Mouse (Mus musculus) thymus, postnatal 4 days (tissue): ENCODE measurements at regions not wholly inside any gene's neighbourhood (a gene's known extent, or its start where the extent isn't known, plus 50 kb on each side); places are given as distances from the start of the nearest gene placed in this dataset.

ENCODE experiments used
- DNase-seq: peaks from one replicate; pipeline ENCODE4 v3.0.0; 2021

DNA sequence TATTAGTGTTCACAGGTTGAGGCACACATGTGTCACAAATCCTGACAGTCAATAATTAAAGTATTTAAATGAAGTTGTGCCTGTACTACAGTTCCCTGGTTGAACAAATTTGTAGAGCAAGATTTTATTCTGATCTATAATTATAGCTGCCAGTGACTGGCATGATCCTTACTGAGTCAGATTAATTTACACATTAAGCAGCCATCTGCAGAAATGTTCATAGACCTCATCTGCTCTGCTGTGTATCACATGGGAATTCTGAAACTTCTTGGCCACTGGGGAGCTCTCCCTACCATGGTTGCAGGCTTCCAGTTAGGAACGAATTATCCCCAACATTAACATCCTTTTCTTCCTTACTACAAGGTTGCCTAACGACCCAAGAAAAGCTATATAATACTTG, 255.6 kb upstream of the Adgrl4 start:
- no peak for DNase-seq

DNA sequence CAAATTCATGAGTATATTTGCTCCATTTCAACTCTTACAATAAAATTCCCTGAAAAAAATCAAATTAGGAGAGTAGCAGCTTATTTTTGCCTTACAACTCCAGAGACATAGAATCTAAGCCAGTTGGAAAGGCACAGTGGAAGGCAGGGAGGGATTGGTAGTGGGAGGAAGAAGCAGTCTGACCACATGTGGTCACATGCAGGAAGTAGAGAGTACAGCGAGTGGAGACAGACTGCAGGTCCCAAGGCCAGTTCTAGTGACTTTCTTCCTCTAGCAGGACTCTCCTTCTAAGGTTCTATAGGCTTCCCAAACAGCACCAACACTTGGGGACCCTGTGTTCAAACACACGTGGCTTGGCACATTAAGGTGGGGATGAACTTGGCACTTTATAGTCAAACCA, 245.6 kb upstream of the Adgrl4 start:
- no peak for DNase-seq

DNA sequence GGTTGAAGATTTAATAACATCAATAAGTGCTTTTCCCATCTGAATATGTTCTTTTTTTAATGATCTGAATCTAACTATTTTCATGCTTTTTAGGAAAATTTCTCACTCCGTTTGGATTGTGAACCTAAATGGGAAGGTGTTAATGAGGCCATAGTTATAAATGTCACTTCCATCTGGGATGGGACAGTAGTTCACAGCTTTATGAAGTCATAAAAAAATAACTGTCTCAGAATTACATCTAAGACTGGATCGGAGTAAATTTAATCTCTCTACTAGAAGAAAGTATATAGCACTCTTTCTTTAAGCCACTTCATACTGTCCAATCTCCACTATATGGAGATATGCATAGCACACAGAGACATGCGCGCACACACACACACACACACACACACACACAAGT, 226.7 kb upstream of the Adgrl4 start:
- no peak for DNase-seq

DNA sequence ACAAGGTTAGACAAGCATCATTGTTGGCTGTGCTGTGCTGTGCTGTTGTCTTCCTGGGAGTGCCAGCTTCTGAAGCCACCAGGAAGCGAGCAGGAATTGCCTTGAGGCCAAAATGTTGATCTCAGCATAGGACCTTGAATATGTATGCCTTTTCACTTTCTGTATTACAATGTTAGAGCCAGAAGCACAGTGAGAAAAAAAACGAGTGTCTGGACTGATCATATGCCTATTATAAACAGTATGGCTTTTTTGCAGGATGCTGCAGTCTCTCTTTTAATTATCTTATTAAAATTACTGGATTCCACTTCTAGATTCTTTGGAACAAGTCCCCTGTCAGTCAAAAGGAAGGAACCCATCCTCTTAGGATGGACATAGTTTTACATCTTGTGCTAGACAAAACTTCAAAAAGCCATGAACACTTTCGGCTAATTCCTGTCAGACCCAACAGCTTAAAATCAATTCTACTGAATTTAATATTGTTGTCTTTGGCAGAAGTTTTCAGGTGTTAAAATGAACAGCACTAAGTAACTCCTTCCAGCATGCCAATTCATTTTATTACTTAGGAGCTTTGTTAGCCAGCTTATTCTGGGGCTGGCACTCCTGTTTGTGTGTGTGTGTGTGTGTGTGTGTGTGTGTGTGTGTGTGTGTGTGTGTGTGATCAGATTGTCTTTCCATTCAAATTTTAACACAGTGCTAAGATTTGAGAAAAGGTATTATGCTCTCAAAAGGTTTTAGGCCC, 220.8 kb upstream of the Adgrl4 start:
- DNase-seq, result no peak

DNA sequence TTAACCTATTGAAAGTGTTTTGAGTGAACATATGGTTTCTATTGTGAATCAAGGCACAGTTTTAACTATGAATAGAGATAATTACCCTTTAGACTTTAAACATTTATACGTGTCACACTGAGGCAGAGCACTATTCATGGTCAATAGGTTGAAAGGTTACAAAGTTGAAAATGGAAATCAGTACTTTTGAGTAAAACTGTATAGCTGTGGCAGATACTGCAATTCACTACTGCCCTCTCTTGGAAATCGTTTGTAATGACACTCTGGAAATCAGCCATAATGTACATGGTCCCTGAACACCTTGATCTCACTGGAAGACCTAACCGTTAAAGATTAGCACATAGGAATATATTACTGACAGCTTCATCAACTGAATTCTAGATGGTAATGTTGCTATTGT, 215.3 kb upstream of the Adgrl4 start:
- no peak for DNase-seq

DNA sequence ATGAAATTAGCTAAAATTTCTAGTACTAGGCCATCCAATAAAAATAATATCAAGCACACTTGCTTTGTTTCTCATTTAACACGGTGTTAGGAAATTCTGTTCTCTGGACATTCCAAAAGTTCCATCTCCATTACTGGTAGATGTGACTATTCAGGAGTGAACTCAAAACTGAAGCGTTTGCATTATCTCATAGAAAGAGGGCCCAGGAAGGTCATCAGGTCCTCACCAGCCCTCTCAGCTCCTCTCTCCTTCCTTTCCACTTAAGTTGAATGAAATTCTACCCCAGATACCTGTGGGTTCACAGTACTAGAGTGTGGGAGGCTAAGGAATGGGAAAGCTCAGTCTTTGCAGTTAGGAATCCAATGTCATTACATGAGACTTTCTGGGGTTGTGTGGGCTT, 185.2 kb upstream of the Adgrl4 start:
- no peak for DNase-seq

DNA sequence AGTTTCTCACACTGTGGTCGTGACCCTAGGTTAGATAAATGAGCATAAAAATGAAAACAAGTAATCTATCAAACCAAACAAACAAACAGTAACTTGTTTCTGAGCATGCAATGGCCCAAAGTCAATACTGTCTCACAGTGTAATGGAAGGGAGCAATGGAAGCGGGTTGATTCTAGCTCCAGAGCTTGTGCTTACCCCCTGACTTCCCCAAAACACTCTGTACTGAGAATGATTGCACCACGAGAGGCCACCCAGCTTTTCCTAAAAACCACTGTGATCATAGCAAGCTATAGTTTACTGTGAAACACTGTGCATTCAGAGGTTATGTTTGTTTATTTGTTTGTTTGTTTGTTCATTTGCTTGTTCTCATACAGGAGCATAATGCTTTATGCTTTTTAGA, 174.9 kb upstream of the Adgrl4 start:
- DNase-seq, result no peak

DNA sequence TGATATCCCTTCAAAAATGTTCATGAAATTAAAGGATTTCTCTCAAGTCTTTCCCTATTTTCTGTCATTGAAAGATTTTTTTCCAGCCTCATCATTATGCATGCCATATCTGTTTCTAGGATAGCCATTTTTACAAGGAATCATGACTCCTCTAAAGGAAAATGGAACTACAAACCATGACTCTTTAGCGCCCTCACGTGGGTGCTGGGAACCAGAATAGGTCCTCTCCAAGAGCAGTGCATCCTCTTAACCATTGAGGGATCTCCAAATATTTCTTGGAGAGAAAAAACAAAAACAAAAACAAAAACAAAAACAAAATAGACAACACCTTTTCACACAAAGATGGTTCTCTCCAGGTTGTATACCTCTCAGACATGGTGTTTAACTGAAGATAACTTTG, 172.0 kb upstream of the Adgrl4 start:
- DNase-seq, result no peak

DNA sequence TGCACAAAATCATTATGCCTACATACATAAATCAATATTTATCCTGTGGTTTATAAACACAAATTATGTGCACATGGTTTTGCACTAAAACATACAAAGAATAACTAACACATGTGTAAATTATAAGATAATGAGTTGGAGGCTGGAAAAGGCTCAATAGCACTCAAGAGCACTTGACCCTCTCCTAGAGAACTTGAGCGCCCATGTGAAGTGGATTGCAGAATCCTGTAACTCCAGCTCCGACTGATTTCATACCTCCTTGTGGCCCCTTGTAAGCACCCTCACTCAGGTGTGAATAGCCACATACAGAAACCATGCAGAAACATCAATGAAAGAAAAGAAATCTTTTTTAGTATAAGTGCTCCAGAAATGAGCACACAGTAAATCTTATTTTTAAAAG, 168.2 kb upstream of the Adgrl4 start:
- DNase-seq, result no peak

DNA sequence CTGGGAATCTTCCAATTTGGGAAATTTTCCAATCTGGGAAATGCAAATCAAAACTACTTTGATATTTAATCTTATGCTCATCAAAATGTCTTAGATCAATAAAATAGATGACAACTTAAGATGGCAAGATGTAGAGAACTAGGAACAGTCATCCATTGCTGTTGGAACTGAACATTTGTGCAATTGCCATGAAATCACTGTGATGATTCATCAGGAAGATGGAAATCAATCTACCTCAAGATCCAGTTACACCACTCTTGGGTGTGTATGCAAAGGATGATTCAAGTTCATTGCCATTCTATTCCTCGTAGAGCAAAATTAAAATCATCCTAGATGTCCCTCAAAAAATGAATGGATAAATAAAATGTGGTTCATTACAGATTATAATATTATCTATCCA, 153.9 kb upstream of the Adgrl4 start:
- no peak for DNase-seq

DNA sequence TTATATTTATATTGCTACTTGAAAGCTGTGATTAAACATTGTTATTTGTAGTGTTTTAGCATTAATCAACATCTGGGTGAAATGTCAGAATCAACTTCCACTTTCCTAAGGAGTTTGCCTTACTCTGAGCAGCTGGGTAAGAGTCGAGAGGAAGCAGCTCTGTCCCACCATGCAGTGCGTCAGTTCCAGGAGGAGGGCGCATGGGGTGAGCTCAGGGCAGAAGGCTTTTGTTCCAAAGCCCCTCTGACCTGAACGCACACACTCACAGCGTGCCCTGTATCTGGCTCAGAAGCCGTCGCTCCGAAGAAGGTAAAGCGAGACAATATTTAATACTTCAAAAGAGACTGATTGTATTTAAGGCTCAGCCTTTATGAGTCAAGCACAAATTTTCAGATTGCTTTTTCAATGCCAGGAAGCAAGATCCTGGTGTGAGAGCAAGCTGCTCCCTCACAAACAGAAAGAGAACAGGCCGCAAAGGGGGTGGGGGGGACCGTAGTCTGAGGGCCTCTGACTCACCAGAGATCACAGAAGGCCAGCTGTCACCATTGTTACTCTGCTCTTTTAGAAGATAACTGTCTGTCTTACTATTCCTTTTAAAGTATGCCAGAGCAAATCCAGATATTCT, 143.6 kb upstream of the Adgrl4 start:
- peak; percentile 42 for DNase-seq

DNA sequence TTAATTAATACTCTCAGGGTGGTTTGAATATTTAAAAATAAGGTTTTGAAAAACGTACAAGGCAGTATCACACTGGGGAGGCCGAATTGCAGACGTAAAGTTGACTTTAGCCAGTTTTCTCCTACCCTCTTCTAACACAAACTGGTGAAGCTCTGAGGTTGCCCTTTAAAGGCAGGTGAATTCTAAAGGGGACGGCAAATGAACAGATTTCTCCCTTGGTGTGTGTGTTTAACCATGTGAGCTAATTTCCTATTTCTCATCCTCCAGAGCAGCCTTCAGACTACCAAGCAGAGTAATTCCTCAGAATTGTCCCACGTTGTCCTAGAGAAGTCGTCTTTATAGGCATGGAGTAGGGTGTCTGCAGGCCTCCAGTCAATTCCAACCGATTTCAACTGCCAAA, 143.1 kb upstream of the Adgrl4 start:
- DNase-seq, result no peak

DNA sequence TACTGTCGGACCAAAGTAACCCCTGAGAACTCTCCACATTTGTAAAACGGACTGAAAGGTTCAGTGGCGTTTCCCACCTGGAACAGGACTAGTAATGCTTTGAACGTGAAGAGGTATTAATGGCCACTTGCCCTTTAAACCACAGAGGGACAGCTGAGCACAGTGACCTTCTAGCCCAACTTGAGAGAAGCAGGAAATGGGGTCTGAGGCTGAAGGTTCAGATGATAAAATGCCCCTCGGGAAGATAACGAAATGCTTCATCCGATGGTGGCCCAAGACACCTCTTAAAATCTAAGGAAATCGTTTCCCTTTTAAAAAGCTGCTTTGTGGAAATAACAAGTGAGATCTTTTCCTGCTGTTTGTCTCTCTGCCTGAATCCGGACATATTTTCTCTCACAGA, 142.7 kb upstream of the Adgrl4 start:
- no peak for DNase-seq

DNA sequence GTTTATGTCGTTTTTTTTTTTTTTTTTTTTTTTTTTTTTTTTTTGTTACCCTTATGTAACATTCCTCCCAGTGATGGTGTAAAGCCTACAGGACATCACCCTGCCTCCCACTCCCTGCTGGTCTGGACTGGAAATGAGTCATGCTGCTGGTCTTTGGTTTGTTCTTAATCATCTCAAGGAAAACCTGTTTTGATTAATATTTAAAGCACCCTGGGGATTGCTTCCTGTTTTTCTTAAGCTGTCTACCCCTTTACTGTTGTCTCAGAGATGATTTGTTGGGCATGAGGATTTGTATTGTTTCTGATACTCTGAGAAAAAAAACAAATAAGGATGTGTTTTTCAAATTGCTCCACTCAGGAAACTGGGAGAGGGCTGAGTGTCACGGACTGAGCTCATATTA, 139.4 kb upstream of the Adgrl4 start:
- DNase-seq, result no peak

DNA sequence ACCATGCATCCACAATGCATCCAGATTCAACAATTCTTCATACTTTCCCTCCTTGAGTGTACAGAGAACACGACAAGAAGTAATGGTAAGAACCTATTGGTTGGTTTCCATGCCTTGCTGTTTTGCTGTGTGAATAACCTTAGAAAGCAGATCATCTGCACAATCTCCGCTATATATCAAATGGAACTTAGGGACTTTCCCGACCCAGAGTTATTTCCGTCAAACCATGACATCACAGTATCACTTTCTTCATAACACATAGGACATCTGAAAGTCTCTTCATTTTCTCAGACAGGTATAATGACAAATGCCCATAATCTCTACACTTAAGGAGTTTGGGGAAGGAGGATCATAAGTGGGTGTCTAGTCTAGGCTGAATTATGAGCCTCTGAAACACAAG, 132.3 kb upstream of the Adgrl4 start:
- no peak for DNase-seq

DNA sequence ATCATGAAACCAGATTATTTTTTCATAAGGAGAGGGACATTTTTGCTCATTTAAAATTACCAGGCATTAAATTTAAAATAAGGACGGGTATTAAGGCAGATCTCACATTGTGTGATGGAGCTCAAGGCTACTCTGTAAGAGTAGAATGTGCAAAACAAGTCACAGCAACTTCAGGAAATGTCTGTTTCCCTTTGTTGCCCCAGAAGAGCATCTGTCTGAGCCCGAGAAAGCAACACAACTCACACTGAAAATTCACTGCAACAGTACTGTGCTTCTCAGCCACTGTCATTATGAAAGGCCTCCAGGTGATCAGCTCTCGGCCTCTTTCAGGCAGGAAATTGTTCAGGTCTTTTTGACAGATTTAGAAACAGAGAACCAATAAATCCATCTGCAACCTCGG, 129.7 kb upstream of the Adgrl4 start:
- no peak for DNase-seq

DNA sequence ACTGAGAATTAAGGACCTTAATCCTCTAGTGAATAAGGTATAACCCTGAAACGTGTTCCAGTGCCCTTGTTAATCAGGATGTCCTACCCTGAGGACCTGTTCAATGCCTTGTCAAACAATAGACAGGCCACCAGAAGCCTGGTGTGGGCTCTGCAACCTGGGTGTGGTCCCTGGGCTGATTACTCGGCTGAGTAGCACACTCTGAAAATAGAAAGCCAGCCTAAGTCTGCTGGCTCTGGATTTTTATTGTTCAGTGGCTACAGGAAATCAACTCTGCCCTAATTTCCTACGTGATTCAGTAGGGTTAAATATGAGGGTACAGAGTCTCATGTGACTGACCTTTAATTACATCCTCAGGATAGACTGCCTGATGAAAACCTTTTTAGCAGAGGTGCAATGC, 113.9 kb upstream of the Adgrl4 start:
- no peak for DNase-seq

DNA sequence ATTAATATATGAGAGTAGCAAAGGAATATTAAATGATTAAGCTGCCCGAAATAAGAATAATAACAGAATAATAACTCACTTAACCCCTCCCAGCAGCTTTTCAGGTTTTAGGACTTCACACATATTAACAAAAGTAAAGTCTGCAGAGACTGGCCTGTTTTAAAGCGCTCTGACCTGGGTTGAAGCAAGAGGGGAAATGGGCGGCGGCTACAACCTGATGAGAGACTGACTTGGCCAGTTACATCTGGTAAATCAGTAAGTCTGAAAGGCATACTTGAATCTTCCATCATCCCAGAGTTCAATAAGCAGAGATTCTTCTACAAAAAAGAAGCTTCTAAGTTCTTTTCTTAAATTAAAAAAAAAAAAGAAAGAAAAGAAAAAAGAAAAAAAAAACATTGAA, 107.9 kb upstream of the Adgrl4 start:
- DNase-seq, result no peak

DNA sequence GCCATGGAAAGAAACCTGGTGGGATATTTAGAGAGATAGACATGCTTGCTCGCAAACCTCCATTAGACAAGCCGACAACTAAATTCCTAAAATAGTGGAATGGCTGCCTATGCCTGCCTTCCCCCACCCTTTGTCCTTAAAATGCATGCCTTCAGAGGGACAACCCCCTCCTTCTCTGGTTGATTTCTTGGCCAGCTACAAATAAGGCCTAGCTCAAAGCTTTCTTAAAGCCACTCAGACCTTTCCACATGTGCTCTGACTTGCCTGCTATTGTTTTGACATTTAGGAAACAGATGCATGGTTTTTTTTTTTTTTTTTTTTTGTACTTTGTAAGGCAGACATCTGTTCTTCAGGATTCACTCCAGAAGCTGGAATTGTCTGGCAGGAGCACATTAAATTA, 105.8 kb upstream of the Adgrl4 start:
- no peak for DNase-seq

DNA sequence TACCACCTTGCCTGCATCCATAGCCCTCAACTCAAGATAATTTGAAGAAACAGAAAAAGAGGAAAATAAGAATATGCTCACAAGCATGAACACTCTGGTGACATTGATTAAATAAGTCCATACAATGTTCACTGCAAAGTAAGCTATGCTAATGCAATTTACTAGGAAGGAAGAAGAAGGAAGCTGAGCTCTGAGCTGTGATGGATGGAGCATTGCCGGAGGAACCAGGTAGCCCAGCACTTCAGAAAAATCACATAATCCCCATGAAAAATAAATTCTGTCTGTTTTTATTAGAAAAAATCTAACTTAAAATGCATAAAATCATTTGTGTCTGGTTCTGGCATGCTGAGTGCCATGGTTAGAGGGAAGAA, 105.4 kb upstream of the Adgrl4 start:
- DNase-seq, result no peak

DNA sequence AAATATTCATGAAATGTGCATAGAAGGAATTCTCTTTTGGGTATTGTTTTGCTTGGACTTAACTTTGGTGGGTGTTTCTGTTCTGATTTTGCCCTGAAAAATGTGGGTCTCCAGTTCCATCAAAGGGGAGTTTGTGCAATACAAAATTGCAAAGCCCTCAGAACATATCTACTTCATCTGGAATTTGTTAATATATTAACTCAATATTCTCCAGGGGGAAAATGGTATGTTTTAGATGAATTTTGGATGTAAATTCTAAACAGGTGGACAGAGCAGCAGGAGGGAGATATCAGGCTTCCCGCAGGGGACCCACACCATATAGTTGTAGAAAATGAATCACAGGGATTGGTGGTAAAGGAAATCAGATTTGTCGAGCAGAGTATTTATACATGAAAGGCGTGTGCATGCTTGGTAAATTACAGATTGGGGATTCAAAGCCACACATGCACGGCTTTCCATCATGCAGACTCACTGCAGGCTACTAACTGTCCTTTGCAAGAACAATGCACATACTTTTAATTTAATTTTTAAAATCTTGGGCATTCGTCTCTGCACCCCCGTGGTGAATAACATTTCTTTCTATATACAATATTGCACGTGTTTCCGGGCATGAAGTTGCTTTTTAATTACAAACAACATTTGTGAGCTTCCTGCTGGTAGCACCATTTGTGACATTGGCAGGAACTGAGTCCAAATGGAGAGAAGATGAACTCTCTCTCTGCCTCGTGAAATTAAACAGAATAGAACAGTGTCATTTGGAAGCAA, 104.8 kb upstream of the Adgrl4 start:
- DNase-seq, result no peak

DNA sequence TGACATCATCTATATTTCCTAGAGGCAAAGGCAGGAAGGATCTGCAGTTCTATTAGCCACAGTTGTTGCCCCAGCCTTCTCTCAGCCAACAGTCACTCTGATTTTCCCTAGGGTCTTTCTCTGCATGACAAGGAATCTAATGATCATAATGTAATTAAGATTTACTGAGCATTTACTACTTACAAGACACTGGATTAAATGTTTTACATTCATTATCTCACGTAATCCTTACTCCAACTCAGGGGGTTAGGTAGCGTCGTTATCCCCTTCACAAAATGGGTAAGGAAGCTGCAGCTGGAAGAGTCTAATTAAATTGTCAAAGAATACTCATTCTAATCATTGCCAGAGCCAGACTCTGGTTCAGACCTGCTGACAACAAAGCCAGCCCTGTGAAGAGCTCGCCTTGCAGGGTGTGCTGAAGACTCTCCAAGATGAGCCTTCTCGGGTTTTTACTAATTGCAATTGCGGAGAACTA, 103.8 kb upstream of the Adgrl4 start:
- DNase-seq, result no peak

DNA sequence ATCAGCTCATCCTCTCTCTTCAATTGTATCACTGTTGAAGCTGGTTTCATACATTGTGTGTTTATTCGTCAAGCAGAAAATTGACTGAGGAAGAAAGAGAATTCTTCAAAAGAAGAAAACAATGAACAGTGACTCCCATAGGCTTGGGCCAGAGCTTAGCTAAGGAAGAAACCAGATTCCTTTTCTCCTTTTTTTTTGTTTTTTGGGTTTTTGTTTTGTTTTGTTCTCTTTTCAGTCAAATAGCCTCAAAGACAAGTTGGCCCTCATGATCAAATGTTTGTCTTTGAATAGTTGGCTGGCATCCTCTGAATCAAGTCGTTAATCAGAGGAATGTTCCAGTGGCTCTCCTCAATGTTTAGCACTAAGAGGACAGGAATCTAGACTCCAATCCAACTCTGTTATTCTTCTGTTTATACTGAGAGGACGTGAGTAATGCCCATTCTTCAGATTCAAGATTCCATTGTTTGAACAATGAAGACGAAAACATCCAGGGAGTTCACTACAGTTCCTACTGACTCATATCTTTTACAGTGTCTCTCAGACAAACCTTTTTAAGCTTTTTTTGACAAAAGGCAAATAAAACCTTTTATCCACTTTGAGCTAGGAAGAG, 86.1 kb upstream of the Adgrl4 start:
- no peak for DNase-seq

DNA sequence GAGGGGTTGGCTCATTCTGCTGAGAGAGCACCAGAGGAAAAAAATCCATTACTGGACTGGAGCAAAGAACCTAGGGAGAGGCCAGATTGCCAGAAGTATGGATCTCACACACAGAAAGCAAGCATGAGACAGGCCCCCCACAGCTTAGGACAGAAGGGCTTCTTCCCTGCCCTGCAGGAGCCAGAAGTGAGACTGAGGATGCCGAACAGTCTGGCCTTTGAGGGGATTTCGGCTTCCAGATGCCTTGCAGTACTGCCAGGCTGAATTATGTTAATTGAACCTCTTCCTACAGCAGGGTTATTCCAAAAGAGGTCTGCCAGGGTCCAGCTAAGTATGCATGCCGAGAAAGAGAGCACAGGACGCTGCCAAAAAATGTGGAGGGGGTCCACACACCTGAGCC, 71.4 kb upstream of the Adgrl4 start:
- no peak for DNase-seq
